8 mouse cellular contexts compared by ENCODE assay signal in the genomic region with DNA sequence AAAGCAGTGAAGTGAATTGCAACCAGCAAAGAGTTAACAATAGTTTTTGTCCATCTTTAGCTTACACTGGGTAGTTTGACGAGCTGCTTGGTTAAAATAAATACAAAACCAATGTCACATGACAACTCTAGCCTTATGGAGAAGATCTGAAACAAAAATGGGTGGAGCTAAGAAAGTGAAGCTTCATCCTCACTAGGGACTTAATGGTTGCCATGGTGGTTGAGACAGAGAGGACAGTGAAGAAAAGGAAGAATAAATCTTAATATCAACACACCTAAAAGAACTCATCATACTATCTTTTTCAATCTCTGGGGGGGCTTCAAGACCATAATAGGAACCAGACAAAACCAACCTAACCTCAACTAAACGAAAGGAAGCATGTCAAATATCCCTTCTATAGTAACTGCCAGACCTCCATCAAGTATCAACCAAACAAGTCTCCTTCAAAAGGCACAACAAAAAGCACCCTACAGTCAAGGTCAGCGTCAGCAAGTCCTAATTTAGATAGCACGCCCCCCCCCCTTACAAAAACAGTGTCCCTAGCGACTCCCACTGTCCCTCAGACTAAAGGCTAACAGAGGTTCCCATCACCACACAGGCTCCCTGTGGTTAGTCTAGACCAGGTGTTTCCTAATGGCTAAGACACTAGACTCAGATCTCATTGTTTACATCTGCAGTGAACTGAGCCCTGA. TPM values are rescaled to one million over a fixed set of nuclear protein-coding genes. Genes with fewer than 3 reads are reported as not detected.
DNase-seq lines count a peak whose midpoint lies in the region; ATAC-seq and TF ChIP-seq lines count a peak whose summit lies in the region.

No protein-coding gene starts in this region.

- no peak for DNase-seq in kidney, adult 2 months
- DNase-seq in kidney, postnatal 25 days = no peak
- DNase-seq in MEL-GATA-1-ER (ENCODE audit: extremely low read depth, low read depth) = peak; percentile 26
- DNase-seq in spleen, adult 12 weeks (ENCODE audit: low spot score) = no peak
- DNase-seq in urinary bladder, adult 18-20 months (ENCODE audit: low spot score in 2 of 2) = no peak
- no peak for DNase-seq in c-Kit-positive CD71-positive TER-119-positive erythroid progenitor cells, embryonic 14.5 days (ENCODE audit: low spot score)

- peak overlapping the region; percentile 73 for H3K9ac ChIP-seq in forebrain, embryonic 15.5 days (replicated peaks)
- H3K9ac ChIP-seq in midbrain, embryonic 12.5 days (replicated peaks) = peak overlapping the region; percentile 96

- peak overlapping the region; percentile 81 for H3K4me3 ChIP-seq in kidney, adult 2 months (ENCODE audit: insufficient read depth, low read depth, low read length)
- peak overlapping the region; percentile 90 for H3K4me3 ChIP-seq in forebrain, embryonic 15.5 days
- peak overlapping the region; percentile 99 for H3K4me3 ChIP-seq in midbrain, embryonic 12.5 days

- no peaks in the 10 kb centered on the region for H3K9me3 ChIP-seq in forebrain, embryonic 15.5 days
- H3K9me3 ChIP-seq in midbrain, embryonic 12.5 days = no peaks in the 10 kb centered on the region

- H3K36me3 ChIP-seq in kidney, adult 2 months (ENCODE audit: control insufficient read depth, insufficient read depth, low read length) = peaks cover 43% of the 10 kb centered on the region
- H3K36me3 ChIP-seq in forebrain, embryonic 15.5 days = peaks cover 39% of the 10 kb centered on the region
- H3K36me3 ChIP-seq in midbrain, embryonic 12.5 days = peaks cover 51% of the 10 kb centered on the region

- no peak for TF ChIP-seq POLR2A in kidney, adult 2 months (IDR thresholded peaks at IDR 0.05; ENCODE audit: low read depth, low read length)

- no peak for TF ChIP-seq CTCF in kidney, adult 2 months (conservative IDR thresholded peaks at IDR 0.05; ENCODE audit: insufficient read depth, insufficient read length, low read depth, low read length)

- WGBS in kidney, adult 2 months = 2% methylated on average over 5 of the region's 5 CpGs
- under 1% methylated on average over 5 of the region's 5 CpGs for WGBS in forebrain, embryonic 15.5 days
- WGBS in midbrain, embryonic 12.5 days = 0% methylated on average over 5 of the region's 5 CpGs

- no peak for ATAC-seq in forebrain, embryonic 15.5 days (replicated peaks)
- ATAC-seq in midbrain, embryonic 12.5 days (ENCODE audit: low FRiP score, low read depth) = no peak

- no peaks in the 10 kb centered on the region for H3K27me3 ChIP-seq in kidney, adult 2 months (replicated peaks; ENCODE audit: control insufficient read depth, insufficient read depth, low read length)
- no peaks in the 10 kb centered on the region for H3K27me3 ChIP-seq in forebrain, embryonic 15.5 days
- H3K27me3 ChIP-seq in midbrain, embryonic 12.5 days = no peaks in the 10 kb centered on the region

- H3K27ac ChIP-seq in kidney, adult 2 months (ENCODE audit: insufficient read depth, low read depth, low read length) = no peak overlapping the region
- peak overlapping the region; percentile 100; the same call in 1 of the 2 replicates for H3K27ac ChIP-seq in forebrain, embryonic 15.5 days (replicated peaks)
- H3K27ac ChIP-seq in midbrain, embryonic 12.5 days (replicated peaks) = peak overlapping the region; percentile 100

- H3K4me2 ChIP-seq in forebrain, embryonic 15.5 days (replicated peaks) = peak overlapping the region; percentile 80
- peak overlapping the region; percentile 98 for H3K4me2 ChIP-seq in midbrain, embryonic 12.5 days (replicated peaks)

- H3K4me1 ChIP-seq in kidney, adult 2 months (ENCODE audit: control insufficient read depth, insufficient read depth, low read length) = peaks cover 6% of the 10 kb centered on the region
- H3K4me1 ChIP-seq in forebrain, embryonic 15.5 days = peaks cover 23% of the 10 kb centered on the region
- H3K4me1 ChIP-seq in midbrain, embryonic 12.5 days = peaks cover 24% of the 10 kb centered on the region

RNA-seq across cellular contexts. Expression of gene H2-DMa, which starts 1.8 kb away (rescaled TPM):
- polyA plus RNA-seq in kidney, adult 2 months (2012; rRNA removed) = 30.1 and 37.1 TPM in 2 replicates
- 12.9 and 13.0 TPM in 2 replicates for polyA plus RNA-seq in forebrain, embryonic 15.5 days (2015; fragmentation: Nextera tagmentation; extraction: Ambion mirVana)
- 9.8 and 9.9 TPM in 2 replicates for polyA plus RNA-seq in midbrain, embryonic 12.5 days (2016; fragmentation: Nextera tagmentation; extraction: Ambion mirVana)

RNA-seq across cellular contexts. Expression of gene Brd2, which starts 4.9 kb away (rescaled TPM):
- 110 and 117 TPM in 2 replicates for polyA plus RNA-seq in kidney, adult 2 months (2012; rRNA removed)
- polyA plus RNA-seq in forebrain, embryonic 15.5 days (2015; fragmentation: Nextera tagmentation; extraction: Ambion mirVana) = 132 and 133 TPM in 2 replicates
- 144 and 148 TPM in 2 replicates for polyA plus RNA-seq in midbrain, embryonic 12.5 days (2016; fragmentation: Nextera tagmentation; extraction: Ambion mirVana)

RNA-seq across cellular contexts. Expression of gene H2-Oa, which starts 25.4 kb away (rescaled TPM):
- polyA plus RNA-seq in kidney, adult 2 months (2012; rRNA removed) = 3.1 and 8.5 TPM in 2 replicates
- polyA plus RNA-seq in forebrain, embryonic 15.5 days (2015; fragmentation: Nextera tagmentation; extraction: Ambion mirVana) = 0.15 TPM in 1 of 2 replicates, not detected in the other
- polyA plus RNA-seq in midbrain, embryonic 12.5 days (2016; fragmentation: Nextera tagmentation; extraction: Ambion mirVana) = 0.17 and 0.56 TPM in 2 replicates

RNA-seq across cellular contexts. Expression of gene H2-DMb2, which starts 25.5 kb away (rescaled TPM):
- polyA plus RNA-seq in kidney, adult 2 months (2012; rRNA removed) = 3.2 and 15.6 TPM in 2 replicates
- 1.0 and 1.4 TPM in 2 replicates for polyA plus RNA-seq in forebrain, embryonic 15.5 days (2015; fragmentation: Nextera tagmentation; extraction: Ambion mirVana)
- 0.16 and 0.23 TPM in 2 replicates for polyA plus RNA-seq in midbrain, embryonic 12.5 days (2016; fragmentation: Nextera tagmentation; extraction: Ambion mirVana)

RNA-seq across cellular contexts. Expression of gene H2-DMb1, which starts 35.3 kb away (rescaled TPM):
- 72.3 and 80.5 TPM in 2 replicates for polyA plus RNA-seq in kidney, adult 2 months (2012; rRNA removed)
- polyA plus RNA-seq in forebrain, embryonic 15.5 days (2015; fragmentation: Nextera tagmentation; extraction: Ambion mirVana) = 0.88 and 0.91 TPM in 2 replicates
- 0.16 and 0.73 TPM in 2 replicates for polyA plus RNA-seq in midbrain, embryonic 12.5 days (2016; fragmentation: Nextera tagmentation; extraction: Ambion mirVana)
